Mouse (Mus musculus) CH12.LX (cell line): Measurements from ENCODE around the gene Zfp276. TPM values are rescaled to one million over a fixed set of nuclear protein-coding genes. Genes with fewer than 3 reads are reported as not detected.

ENCODE experiments used
- DNase-seq: peaks from one replicate; pipeline ENCODE4 v3.0.0-alpha.2; 2013; ENCODE audit errors: extremely low read depth
- H3K27ac ChIP-seq: 2 replicates; pipeline ENCODE4 v1.5.1; 2012; ENCODE audit warnings: low read depth, mild to moderate bottlenecking, control low read depth, moderate library complexity; ENCODE audit not compliant: insufficient read depth
- H3K27me3 ChIP-seq: replicated peaks from 2 replicates; pipeline ENCODE3; 2012; ENCODE audit warnings: inconsistent platforms
- H3K36me3 ChIP-seq, 2 experiments: replicated peaks in 1 of 2; 2 replicates each; pipeline versions ENCODE3 to v1.6.1; 2012; ENCODE audit warnings: inconsistent platforms in 1 of 2, low read length in 1 of 2, mild to moderate bottlenecking in 1 of 2, mixed read lengths in 1 of 2, moderate library complexity in 1 of 2; ENCODE audit not compliant: control insufficient read depth in 1 of 2, insufficient read depth in 1 of 2
- H3K4me1 ChIP-seq, 2 experiments: 2 replicates each; pipeline ENCODE4 v1.6.1; 2012; ENCODE audit warnings: inconsistent platforms in 1 of 2, moderate library complexity in 1 of 2; ENCODE audit not compliant: insufficient read depth in 2 of 2, control insufficient read depth in 1 of 2
- H3K4me2 ChIP-seq: 2 replicates; pipeline ENCODE4 v1.6.1; 2012; ENCODE audit warnings: low read depth, mild to moderate bottlenecking, control low read depth; ENCODE audit not compliant: poor library complexity, insufficient read depth, severe bottlenecking
- H3K4me3 ChIP-seq, 3 experiments: fragments of 150-350 bp in 1 of 3; sonication (generic) in 1 of 3; replicated peaks in 1 of 3; 2 replicates each; pipeline versions ENCODE3 to v1.5.1; 2011 to 2012; ENCODE audit warnings: low read depth in 2 of 3, low read length in 2 of 3, mild to moderate bottlenecking in 2 of 3, moderate library complexity in 2 of 3, control low read depth in 1 of 3, improper control_type of control experiment in 1 of 3, inconsistent platforms in 1 of 3, mixed read lengths in 1 of 3; ENCODE audit not compliant: poor library complexity in 1 of 3
- H3K79me2 ChIP-seq: replicated peaks from 2 replicates; pipeline ENCODE4 v1.6.1; 2012; ENCODE audit warnings: mild to moderate bottlenecking, moderate library complexity; ENCODE audit not compliant: control insufficient read depth, poor library complexity, insufficient read depth, severe bottlenecking; ENCODE audit errors: extremely low read depth
- H3K9ac ChIP-seq: 2 replicates; pipeline ENCODE4 v1.6.1; 2012; ENCODE audit warnings: low read depth, mild to moderate bottlenecking, control low read depth, moderate library complexity; ENCODE audit not compliant: insufficient read depth
- H3K9me3 ChIP-seq: replicated peaks from 2 replicates; pipeline ENCODE3; 2012; ENCODE audit warnings: low read length, inconsistent platforms, mixed read lengths
- BHLHE40 ChIP-seq: IDR thresholded peaks from 2 replicates; pipeline ENCODE4 v1.6.1; 2011; ENCODE audit warnings: mild to moderate bottlenecking, low read depth, low read length, improper control_type of control experiment
- CHD1 ChIP-seq: IDR thresholded peaks from 2 replicates; pipeline ENCODE4 v1.6.1; 2012; ENCODE audit warnings: low read depth, low read length, improper control_type of control experiment, inconsistent platforms
- CHD2 ChIP-seq: IDR thresholded peaks from 2 replicates; pipeline ENCODE4 v1.6.1; 2011; ENCODE audit warnings: low read length, improper control_type of control experiment
- CTCF ChIP-seq, 2 experiments: IDR thresholded peaks in 1 of 2; conservative IDR thresholded peaks in 1 of 2; 2 replicates each; pipeline ENCODE4 v1.5.1; 2011 to 2012; ENCODE audit warnings: low read depth in 2 of 2, low read length in 2 of 2, improper control_type of control experiment in 1 of 2, inconsistent platforms in 1 of 2, mild to moderate bottlenecking in 1 of 2, moderate library complexity in 1 of 2
- E2F4 ChIP-seq: IDR thresholded peaks from 2 replicates; pipeline ENCODE4 v1.6.1; 2011; ENCODE audit warnings: low read depth, low read length, improper control_type of control experiment; ENCODE audit not compliant: insufficient replicate concordance
- EP300 ChIP-seq: IDR thresholded peaks from 2 replicates; pipeline ENCODE4 v1.6.1; 2011; ENCODE audit warnings: low read length, improper control_type of control experiment
- ETS1 ChIP-seq: conservative IDR thresholded peaks from 2 replicates; pipeline ENCODE4 v1.6.1; 2012; ENCODE audit warnings: low read depth, mild to moderate bottlenecking, inconsistent platforms, low read length, improper control_type of control experiment, moderate library complexity
- GABPA ChIP-seq: IDR thresholded peaks from 2 replicates; pipeline ENCODE4 v1.6.1; 2012; ENCODE audit warnings: low read depth, low read length, improper control_type of control experiment, inconsistent platforms; ENCODE audit not compliant: insufficient replicate concordance
- IRF4 ChIP-seq: IDR thresholded peaks from 2 replicates; pipeline ENCODE4 v1.6.1; 2014; ENCODE audit warnings: low read depth, mild to moderate bottlenecking, inconsistent platforms, low read length, improper control_type of control experiment
- JUN ChIP-seq: IDR thresholded peaks from 2 replicates; pipeline ENCODE4 v1.6.1; 2011; ENCODE audit warnings: low read depth, mild to moderate bottlenecking, low read length, improper control_type of control experiment, moderate library complexity; ENCODE audit not compliant: insufficient read depth
- JUND ChIP-seq: conservative IDR thresholded peaks from 2 replicates; pipeline ENCODE4 v1.6.1; 2011; ENCODE audit warnings: low read depth, low read length, improper control_type of control experiment
- KAT2A ChIP-seq: IDR thresholded peaks from 2 replicates; pipeline ENCODE4 v1.6.1; 2012; ENCODE audit warnings: low read length, improper control_type of control experiment, inconsistent platforms; ENCODE audit not compliant: insufficient replicate concordance
- MAFK ChIP-seq: IDR thresholded peaks from 2 replicates; pipeline ENCODE4 v1.6.1; 2011; ENCODE audit warnings: low read length, improper control_type of control experiment; ENCODE audit not compliant: insufficient replicate concordance
- MAX ChIP-seq: IDR thresholded peaks from 2 replicates; pipeline ENCODE4 v1.6.1; 2011; ENCODE audit warnings: low read length, improper control_type of control experiment
- MAZ ChIP-seq: IDR thresholded peaks from 2 replicates; pipeline ENCODE4 v1.6.1; 2012; ENCODE audit warnings: low read depth, mild to moderate bottlenecking, inconsistent platforms, low read length, improper control_type of control experiment, moderate library complexity
- MEF2A ChIP-seq: IDR thresholded peaks from 2 replicates; pipeline ENCODE4 v1.6.1; 2014; ENCODE audit warnings: low read depth, mild to moderate bottlenecking, inconsistent platforms, low read length, improper control_type of control experiment, borderline replicate concordance
- NRF1 ChIP-seq: IDR thresholded peaks from 2 replicates; pipeline ENCODE4 v1.6.1; 2014; ENCODE audit warnings: low read depth, mild to moderate bottlenecking, inconsistent platforms, low read length, improper control_type of control experiment, moderate library complexity
- PAX5 ChIP-seq: IDR thresholded peaks from 2 replicates; pipeline ENCODE4 v1.6.1; 2012; ENCODE audit warnings: low read length, inconsistent platforms, mixed read lengths
- RAD21 ChIP-seq: IDR thresholded peaks from 2 replicates; pipeline ENCODE4 v1.6.1; 2011; ENCODE audit warnings: low read depth, mild to moderate bottlenecking, low read length, improper control_type of control experiment, moderate library complexity
- RCOR1 ChIP-seq: conservative IDR thresholded peaks from 2 replicates; pipeline ENCODE4 v1.6.1; 2012; ENCODE audit warnings: low read depth, mild to moderate bottlenecking, inconsistent platforms, low read length, improper control_type of control experiment
- SIN3A ChIP-seq: IDR thresholded peaks from 2 replicates; pipeline ENCODE4 v1.6.1; 2012; ENCODE audit warnings: low read length, improper control_type of control experiment, inconsistent platforms
- SMC3 ChIP-seq: IDR thresholded peaks from 2 replicates; pipeline ENCODE4 v1.6.1; 2011; ENCODE audit warnings: low read depth, low read length, improper control_type of control experiment
- TCF12 ChIP-seq: IDR thresholded peaks from 2 replicates; pipeline ENCODE4 v1.6.1; 2014; ENCODE audit warnings: low read depth, mild to moderate bottlenecking, inconsistent platforms, low read length, improper control_type of control experiment
- UBTF ChIP-seq: IDR thresholded peaks from 2 replicates; pipeline ENCODE4 v1.6.1; 2012; ENCODE audit warnings: low read depth, mild to moderate bottlenecking, inconsistent platforms, low read length, improper control_type of control experiment, moderate library complexity
- USF1 ChIP-seq: IDR thresholded peaks from 2 replicates; pipeline ENCODE4 v1.6.1; 2014; ENCODE audit warnings: low read depth, mild to moderate bottlenecking, inconsistent platforms, low read length, improper control_type of control experiment
- ZMIZ1 ChIP-seq: IDR thresholded peaks from 2 replicates; pipeline ENCODE4 v1.6.1; 2012; ENCODE audit warnings: low read depth, mild to moderate bottlenecking, inconsistent platforms, low read length, improper control_type of control experiment
- ZNF384 ChIP-seq: IDR thresholded peaks from 2 replicates; pipeline ENCODE4 v1.6.1; 2012; ENCODE audit warnings: low read depth, low read length, improper control_type of control experiment, inconsistent platforms
- dilution Hi-C: fragments of 300-500 bp; cut with MboI; formaldehyde crosslinking; loops from 2 replicates; pipeline ENCODE4 v1.14.3; 2020; ENCODE audit warnings: low sequenced_read_pairs; ENCODE audit not compliant: extremely low pct_unique_long_range_greater_than_20kb, extremely low pct_ligation_motif_present
- in situ Hi-C: fragments of 300-500 bp; cut with MboI; formaldehyde crosslinking; loops from 3 replicates; pipeline ENCODE4 v1.14.3; 2019; ENCODE audit warnings: low sequenced_read_pairs, low pct_ligation_motif_present, low pct_unique_long_range_greater_than_20kb, mixed read lengths
- polyA plus RNA-seq: library from polyadenylated mRNA; unstranded; fragments of >175 nt; gene quantifications from 2 replicates; pipeline ENCODE4 v1.2.1, GENCODE M21; 2012; ENCODE audit warnings: low read depth; ENCODE audit not compliant: insufficient read length
- total RNA-seq, 2 experiments: library from RNA; depleted of rRNA; stranded (reverse); fragments of 300-350 nt in 1 of 2; fragments of >200 nt in 1 of 2; gene quantifications; 2 replicates each; pipeline ENCODE4 v1.2.3; 2012 to 2014

The Zfp276 gene
- total and polyA plus RNA-seq, 3 experiments: 5.5 to 10.2 (median 8.7) TPM

DNA sequence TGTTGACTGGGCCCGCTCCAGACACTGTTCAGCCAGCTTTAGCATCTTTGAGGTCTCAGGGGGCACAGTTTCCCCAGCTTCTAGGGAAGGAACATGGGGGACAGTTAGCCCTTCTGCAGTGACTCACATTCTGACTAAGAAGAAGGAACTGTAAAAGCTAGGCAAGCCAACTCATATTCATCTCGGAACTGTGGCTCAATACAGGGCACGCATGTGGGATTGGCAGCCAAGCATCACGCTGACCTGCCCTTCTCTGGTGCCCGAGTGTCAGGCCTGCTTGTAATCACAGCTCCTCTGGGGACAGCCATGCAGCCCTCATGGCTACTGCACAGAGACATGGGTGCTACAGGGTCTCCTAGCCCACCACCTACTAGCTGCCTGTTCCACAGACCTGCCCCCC lies 3.1 kb upstream of the Zfp276 start:
- Histone ChIP-seq H3K4me1 (peaks cover 13 to 51% of the 10 kb centered on the region in 2 experiments), H3K4me2 (no peak overlapping the region), H3K27me3 (no peaks in the 10 kb centered on the region), H3K9ac (no peak overlapping the region), H3K36me3 (peaks cover 33 to 58% of the 10 kb centered on the region in 2 experiments), H3K27ac (peak overlapping the region; percentile 41; the same call in 1 of the 2 replicates), H3K4me3 (no peak overlapping the region), H3K9me3 (no peaks in the 10 kb centered on the region), H3K79me2 (no peaks in the 10 kb centered on the region)
- peak; percentile 45 for DNase-seq
- dilution Hi-C loops (no loop called here), in situ Hi-C loops (no loop called here)
- TF ChIP-seq JUND: no peak
- peak; percentile 72 for TF ChIP-seq EP300
- TF ChIP-seq RCOR1: no peak
- peak; percentile 31; the same call in 1 of the 2 replicates for TF ChIP-seq MAX
- peak; percentile 33; the same call in 1 of the 2 replicates for TF ChIP-seq TCF12
- 0 out of 2 replicates have a peak, but pooled peaks have one; percentile 54 for TF ChIP-seq UBTF
- no peak for TF ChIP-seq MAFK
- TF ChIP-seq RAD21: no peak
- TF ChIP-seq CTCF (conservative IDR thresholded peaks at IDR 0.05 in 1 of 2, IDR thresholded peaks at IDR 0.05 in 1 of 2; ENCODE audit: low read depth in 2 of 2, low read length in 2 of 2): no peak
- peak; percentile 47; the same call in 1 of the 2 replicates for TF ChIP-seq SIN3A
- peak; percentile 68 for TF ChIP-seq BHLHE40
- no peak for TF ChIP-seq MEF2A
- TF ChIP-seq SMC3: no peak
- TF ChIP-seq KAT2A: no peak
- TF ChIP-seq PAX5: no peak
- no peak for TF ChIP-seq ZMIZ1
- TF ChIP-seq JUN: 0 out of 2 replicates have a peak, but pooled peaks have one; percentile 3
- no peak for TF ChIP-seq E2F4
- no peak for TF ChIP-seq MAZ
- TF ChIP-seq GABPA: no peak
- TF ChIP-seq USF1: no peak
- no peak for TF ChIP-seq CHD1
- TF ChIP-seq ZNF384: no peak
- TF ChIP-seq ETS1: peak; percentile 29; the same call in 1 of the 2 replicates
- peak; percentile 71 for TF ChIP-seq IRF4
- no peak for TF ChIP-seq CHD2
- no peak for TF ChIP-seq NRF1
